Comparison of ENCODE assay signal across 19 mouse cellular contexts in the genomic region with DNA sequence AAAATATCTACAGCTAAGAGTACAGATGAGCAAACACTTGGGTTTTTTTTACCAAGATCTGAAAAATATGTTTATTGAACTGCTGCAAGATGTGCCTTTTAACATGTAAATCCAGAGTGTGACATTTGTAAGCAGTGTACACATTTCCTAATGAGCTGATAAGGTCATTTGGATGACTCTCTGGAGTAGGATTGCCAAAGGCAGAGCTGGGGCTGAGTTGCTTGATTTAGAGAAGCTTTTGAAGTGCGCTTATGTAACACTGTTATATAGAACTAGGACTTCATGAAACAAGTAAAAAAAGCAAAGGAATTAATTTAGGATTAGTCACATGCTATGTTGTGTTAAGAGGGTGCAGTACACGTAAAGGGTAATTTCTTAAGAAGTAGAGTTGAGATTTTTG.
DNase-seq lines count a peak whose midpoint lies in the region; ATAC-seq and TF ChIP-seq lines count a peak whose summit lies in the region.
"Had no signal": no experiment of that assay in that cellular context is flagged by ENCODE, and none has a peak within 500 bp of the region (broad histone marks: within the 10 kb centered on the region; RNA-seq: fewer than 3 reads in every experiment).

No protein-coding gene starts in this region.

- DNase-seq in gastrocnemius, adult 2 months: no peak
- DNase-seq in gastrocnemius, adult 8-10 months (ENCODE audit: low spot score in 2 of 2): no peak
- no peak for DNase-seq in lung, adult 18-20 months
- DNase-seq in brain, adult 2 months (ENCODE audit: low read depth, low spot score): peak; percentile 20
- DNase-seq in telencephalon, adult 2 months (ENCODE audit: low read depth, low spot score): peak; percentile 8
- DNase-seq in adrenal gland, adult 18-20 months (ENCODE audit: low spot score in 2 of 2): no peak
- DNase-seq: adrenal gland, postnatal 14 days; cerebellum, adult 18-20 months; cerebellum, adult 9-11 months; cerebellum, postnatal 36 days; forebrain, postnatal 0 days; gastrocnemius, postnatal 14 days; heart, adult 2 months; heart, postnatal 36 days had no signal

- H3K4me3 ChIP-seq in gastrocnemius, adult 2 months: no peak overlapping the region
- H3K4me3 ChIP-seq in lung, embryonic 15.5 days: no peak overlapping the region
- H3K4me3 ChIP-seq: embryonic facial prominence, embryonic 13.5 days; forebrain, embryonic 13.5 days; heart, adult 2 months; heart, embryonic 12.5 days; hindbrain, embryonic 15.5 days had no signal

- ATAC-seq in lung, embryonic 15.5 days (ENCODE audit: borderline replicate concordance, extremely low read depth, low FRiP score, low TSS enrichment): peak; percentile 92; the same call in 1 of the 2 replicates
- ATAC-seq: forebrain, embryonic 13.5 days; forebrain, postnatal 0 days had no signal

- WGBS in lung, embryonic 15.5 days: 42% methylated on average over 2 of the region's 2 CpGs

- no peaks in the 10 kb centered on the region for H3K9me3 ChIP-seq in lung, embryonic 15.5 days
- H3K9me3 ChIP-seq: embryonic facial prominence, embryonic 13.5 days; forebrain, embryonic 13.5 days; heart, embryonic 12.5 days; hindbrain, embryonic 15.5 days had no signal

- no peaks in the 10 kb centered on the region for H3K36me3 ChIP-seq in lung, embryonic 15.5 days
- H3K36me3 ChIP-seq: embryonic facial prominence, embryonic 13.5 days; hindbrain, embryonic 15.5 days had no signal

- H3K4me1 ChIP-seq in lung, embryonic 15.5 days: no peaks in the 10 kb centered on the region
- H3K4me1 ChIP-seq: embryonic facial prominence, embryonic 13.5 days; forebrain, embryonic 13.5 days; heart, embryonic 12.5 days; hindbrain, embryonic 15.5 days had no signal

- TF ChIP-seq CTCF in gastrocnemius, adult 2 months (IDR thresholded peaks at IDR 0.05): no peak

- H3K9ac ChIP-seq in lung, embryonic 15.5 days: no peak overlapping the region
- H3K9ac ChIP-seq: embryonic facial prominence, embryonic 13.5 days; forebrain, embryonic 13.5 days; forebrain, postnatal 0 days; heart, embryonic 12.5 days; hindbrain, embryonic 15.5 days had no signal

- intact Hi-C loops in gastrocnemius, adult 2 months (cut with DNase I): no loop called here

- H3K27me3 ChIP-seq in lung, embryonic 15.5 days: no peaks in the 10 kb centered on the region
- H3K27me3 ChIP-seq: embryonic facial prominence, embryonic 13.5 days; forebrain, embryonic 13.5 days; heart, embryonic 12.5 days; hindbrain, embryonic 15.5 days had no signal

- H3K4me2 ChIP-seq in lung, embryonic 15.5 days: no peak overlapping the region
- H3K4me2 ChIP-seq: embryonic facial prominence, embryonic 13.5 days; forebrain, embryonic 13.5 days; heart, embryonic 12.5 days; hindbrain, embryonic 15.5 days had no signal

- peak overlapping the region; percentile 20 for H3K27ac ChIP-seq in gastrocnemius, adult 2 months
- H3K27ac ChIP-seq in lung, embryonic 15.5 days: no peak overlapping the region
- H3K27ac ChIP-seq: embryonic facial prominence, embryonic 13.5 days; forebrain, embryonic 13.5 days; heart, adult 2 months; hindbrain, embryonic 15.5 days had no signal

Comparison
In these comparisons a context has a peak if more than half of its experiments do, and no peak if none do; other contexts are left out.
1. DNase-seq: peak in brain, adult 2 months (single experiment) and telencephalon, adult 2 months (single experiment); none in gastrocnemius, adult 2 months (single experiment), gastrocnemius, adult 8-10 months (0 of 2), lung, adult 18-20 months (0 of 2) and adrenal gland, adult 18-20 months (0 of 2).